Mouse (Mus musculus) central nervous system, embryonic 14 days (tissue): ENCODE measurements around the gene BC067074. TPM values are rescaled to one million over a fixed set of nuclear protein-coding genes. Genes with fewer than 3 reads are reported as not detected.

ENCODE experiments used
- polyA plus RNA-seq: library from polyadenylated mRNA; depleted of rRNA; stranded (reverse); fragments of >200 nt; gene quantifications from 2 replicates; pipeline ENCODE4 v1.2.3, GENCODE M21; 2012; rRNA removed

Gene BC067074
- polyA plus RNA-seq, result 2.1 and 5.2 TPM in 2 replicates

GRCm38 (mm10) chr13:113292975-113293706 is at the start of gene BC067074:
BC067074 (plus strand) TSS chr13:113293159.

Other genes with a start within 250 kb of the BC067074 start
- gene Gpx8, start 246.7 kb upstream of the BC067074 start, polyA plus RNA-seq, result 43.2 and 53.4 TPM in 2 replicates
- gene Gzma, start 192.2 kb upstream of the BC067074 start, polyA plus RNA-seq, result not detected in 2 replicates
- 0.92 and 1.1 TPM in 2 replicates for gene Esm1, start 83.5 kb upstream of the BC067074 start, polyA plus RNA-seq
- gene Gzmk, start 67.3 kb upstream of the BC067074 start, polyA plus RNA-seq, result not detected in 2 replicates